In genomic region chr13:14004086-14004485, GRCm38 (mm10) we compare ENCODE assay signal across 12 mouse cellular contexts. TPM values are rescaled to one million over a fixed set of nuclear protein-coding genes. Genes with fewer than 3 reads are reported as not detected.
DNase-seq lines count a peak whose midpoint lies in the region; ATAC-seq and TF ChIP-seq lines count a peak whose summit lies in the region.
"Had no signal": no experiment of that assay in that cellular context is flagged by ENCODE, and none has a peak within 500 bp of the region (broad histone marks: within the 10 kb centered on the region; RNA-seq: fewer than 3 reads in every experiment).

No protein-coding gene starts in this region.

- no peaks in the 10 kb centered on the region for H3K27me3 ChIP-seq in forebrain, embryonic 14.5 days (replicated peaks; ENCODE audit: control insufficient read depth, insufficient read depth, low read length)
- no peaks in the 10 kb centered on the region for H3K27me3 ChIP-seq in forebrain, embryonic 12.5 days
- H3K27me3 ChIP-seq in E14TG2a.4 (ENCODE audit: insufficient read depth, low read length), result no peaks in the 10 kb centered on the region
- H3K27me3 ChIP-seq: heart, embryonic 12.5 days; midbrain, embryonic 12.5 days had no signal

- no peak overlapping the region for H3K27ac ChIP-seq in forebrain, embryonic 14.5 days (ENCODE audit: low read depth, low read length)
- no peak overlapping the region for H3K27ac ChIP-seq in forebrain, embryonic 12.5 days
- H3K27ac ChIP-seq in left cerebral cortex, adult 2 months, result no peak overlapping the region
- H3K27ac ChIP-seq: midbrain, embryonic 12.5 days had no signal

- DNase-seq in forebrain, embryonic 14.5 days (ENCODE audit: low spot score), result peak; percentile 23
- DNase-seq in left cerebral cortex, adult 2 months (ENCODE audit: extremely low spot score in 1 of 2, low spot score in 2 of 2), result no peak
- DNase-seq in left cerebral cortex, adult 18-20 months (ENCODE audit: low spot score in 2 of 2), result no peak
- DNase-seq in induced T-regulatory cell, adult 2 months (ENCODE audit: low read depth), result peak; percentile 12
- DNase-seq in ovary, postnatal 36 days (ENCODE audit: low spot score), result no peak
- no peak for DNase-seq in ovary, postnatal 14 days (ENCODE audit: low spot score)
- DNase-seq: cerebellum, adult 18-20 months; thymus, postnatal 36 days had no signal

- no peaks in the 10 kb centered on the region for H3K9me3 ChIP-seq in forebrain, embryonic 14.5 days (replicated peaks; ENCODE audit: control insufficient read depth, low read length)
- no peaks in the 10 kb centered on the region for H3K9me3 ChIP-seq in forebrain, embryonic 12.5 days
- H3K9me3 ChIP-seq in E14TG2a.4 (ENCODE audit: low read length), result no peaks in the 10 kb centered on the region
- H3K9me3 ChIP-seq: heart, embryonic 12.5 days; midbrain, embryonic 12.5 days had no signal

- no peak overlapping the region for H3K4me3 ChIP-seq in forebrain, embryonic 14.5 days (ENCODE audit: low read depth, low read length)
- no peak overlapping the region for H3K4me3 ChIP-seq in forebrain, embryonic 12.5 days (replicated peaks)
- H3K4me3 ChIP-seq in left cerebral cortex, adult 2 months, result no peak overlapping the region
- no peak overlapping the region for H3K4me3 ChIP-seq in E14TG2a.4 (replicated peaks; ENCODE audit: low read length)
- H3K4me3 ChIP-seq: heart, embryonic 12.5 days; midbrain, embryonic 12.5 days had no signal

- 84% methylated on average over 4 of the region's 4 CpGs for WGBS in forebrain, embryonic 14.5 days
- 83% methylated on average over 4 of the region's 4 CpGs for WGBS in forebrain, embryonic 12.5 days

- no peaks in the 10 kb centered on the region for H3K4me1 ChIP-seq in forebrain, embryonic 14.5 days (ENCODE audit: control insufficient read depth, insufficient read depth, low read length)
- no peaks in the 10 kb centered on the region for H3K4me1 ChIP-seq in forebrain, embryonic 12.5 days
- H3K4me1 ChIP-seq in E14TG2a.4 (replicated peaks; ENCODE audit: low read depth, low read length), result 0 out of 2 replicates have a peak, but pooled peaks cover 3% of the 10 kb centered on the region
- H3K4me1 ChIP-seq: heart, embryonic 12.5 days; midbrain, embryonic 12.5 days had no signal

- peaks cover 83% of the 10 kb centered on the region for H3K36me3 ChIP-seq in forebrain, embryonic 14.5 days (ENCODE audit: control insufficient read depth, insufficient read depth, low read length)
- H3K36me3 ChIP-seq in forebrain, embryonic 12.5 days (replicated peaks), result peaks cover 72% of the 10 kb centered on the region
- peaks cover 94% of the 10 kb centered on the region for H3K36me3 ChIP-seq in E14TG2a.4 (ENCODE audit: insufficient read depth, low read length)

- H3K9ac ChIP-seq in forebrain, embryonic 14.5 days (ENCODE audit: low read length), result no peak overlapping the region
- no peak overlapping the region for H3K9ac ChIP-seq in forebrain, embryonic 12.5 days
- H3K9ac ChIP-seq: heart, embryonic 12.5 days; midbrain, embryonic 12.5 days had no signal

- H3K4me2 ChIP-seq in forebrain, embryonic 14.5 days (ENCODE audit: low read length), result no peak overlapping the region
- H3K4me2 ChIP-seq in forebrain, embryonic 12.5 days, result no peak overlapping the region
- H3K4me2 ChIP-seq: heart, embryonic 12.5 days; midbrain, embryonic 12.5 days had no signal

- ATAC-seq in forebrain, embryonic 14.5 days, result no peak
- no peak for ATAC-seq in forebrain, embryonic 12.5 days (ENCODE audit: low FRiP score)

- intact Hi-C loops in left cerebral cortex, adult 2 months (cut with DNase I), result no loop called here

- TF ChIP-seq CTCF in left cerebral cortex, adult 2 months (IDR thresholded peaks at IDR 0.05), result peak; percentile 38
- peak; percentile 24 for TF ChIP-seq CTCF in E14TG2a.4 (conservative IDR thresholded peaks at IDR 0.05; ENCODE audit: low read length)

RNA-seq across cellular contexts. Expression of gene Tbce, which starts 35.4 kb away (rescaled TPM):
- polyA plus RNA-seq in forebrain, embryonic 14.5 days (2014; fragmentation: Nextera tagmentation; extraction: Ambion mirVana), result 97.3 and 107 TPM in 2 replicates
- polyA plus RNA-seq in forebrain, embryonic 12.5 days (2016; fragmentation: Nextera tagmentation; extraction: Ambion mirVana), result 75.8 and 79.3 TPM in 2 replicates
- 10 to 100 TPM; 79.8 to 85.0 TPM for total RNA-seq in left cerebral cortex, adult 2 months (2021)
- 10 to 100 TPM; 66.1 to 75.6 TPM for total RNA-seq in left cerebral cortex, adult 18-20 months (2021)

RNA-seq across cellular contexts. Expression of gene B3galnt2, which starts 49.8 kb away (rescaled TPM):
- 16.4 and 20.2 TPM in 2 replicates for polyA plus RNA-seq in forebrain, embryonic 14.5 days (2014; fragmentation: Nextera tagmentation; extraction: Ambion mirVana)
- polyA plus RNA-seq in forebrain, embryonic 12.5 days (2016; fragmentation: Nextera tagmentation; extraction: Ambion mirVana), result 39.9 and 40.2 TPM in 2 replicates
- total RNA-seq in left cerebral cortex, adult 2 months (2021), result 10 to 100 TPM; 15.2 to 15.4 TPM
- 10 to 100 TPM; 13.1 to 16.6 TPM for total RNA-seq in left cerebral cortex, adult 18-20 months (2021)

RNA-seq across cellular contexts. Expression of gene Arid4b, which starts 58.9 kb away (rescaled TPM):
- 57.3 and 75.4 TPM in 2 replicates for polyA plus RNA-seq in forebrain, embryonic 14.5 days (2014; fragmentation: Nextera tagmentation; extraction: Ambion mirVana)
- polyA plus RNA-seq in forebrain, embryonic 12.5 days (2016; fragmentation: Nextera tagmentation; extraction: Ambion mirVana), result 96.0 and 102 TPM in 2 replicates
- 10 to 100 TPM; 49.3 to 54.6 TPM for total RNA-seq in left cerebral cortex, adult 2 months (2021)
- 10 to 100 TPM; 44.8 to 51.3 TPM for total RNA-seq in left cerebral cortex, adult 18-20 months (2021)

RNA-seq across cellular contexts. Expression of gene Ggps1, which starts 59.2 kb away (rescaled TPM):
- 81.5 and 87.3 TPM in 2 replicates for polyA plus RNA-seq in forebrain, embryonic 14.5 days (2014; fragmentation: Nextera tagmentation; extraction: Ambion mirVana)
- 74.6 and 77.5 TPM in 2 replicates for polyA plus RNA-seq in forebrain, embryonic 12.5 days (2016; fragmentation: Nextera tagmentation; extraction: Ambion mirVana)
- 10 to 100 TPM; 65.7 to 66.6 TPM for total RNA-seq in left cerebral cortex, adult 2 months (2021)
- total RNA-seq in left cerebral cortex, adult 18-20 months (2021), result 10 to 100 TPM; 60.5 to 64.1 TPM

Comparison
In these comparisons a context has a peak if more than half of its experiments do, and no peak if none do; other contexts are left out.
1. DNase-seq: peak in forebrain, embryonic 14.5 days (single experiment) and induced T-regulatory cell, adult 2 months (single experiment); none in left cerebral cortex, adult 2 months (0 of 2), left cerebral cortex, adult 18-20 months (0 of 2), ovary, postnatal 36 days (single experiment) and ovary, postnatal 14 days (single experiment).